Mouse (Mus musculus): Measurements from ENCODE around the gene Tmem181a. TPM values are rescaled to one million over a fixed set of nuclear protein-coding genes. Genes with fewer than 3 reads are reported as not detected.
"Not testable (repeated sequence)": the region's sequence is repeated elsewhere in the genome, so short reads cannot be mapped to it uniquely, and the experiment has no call there.

The Tmem181a gene
- polyA plus RNA-seq (2016; fragmentation: Nextera tagmentation; extraction: Ambion mirVana), result 28.0 and 28.5 TPM in 2 replicates

DNA sequence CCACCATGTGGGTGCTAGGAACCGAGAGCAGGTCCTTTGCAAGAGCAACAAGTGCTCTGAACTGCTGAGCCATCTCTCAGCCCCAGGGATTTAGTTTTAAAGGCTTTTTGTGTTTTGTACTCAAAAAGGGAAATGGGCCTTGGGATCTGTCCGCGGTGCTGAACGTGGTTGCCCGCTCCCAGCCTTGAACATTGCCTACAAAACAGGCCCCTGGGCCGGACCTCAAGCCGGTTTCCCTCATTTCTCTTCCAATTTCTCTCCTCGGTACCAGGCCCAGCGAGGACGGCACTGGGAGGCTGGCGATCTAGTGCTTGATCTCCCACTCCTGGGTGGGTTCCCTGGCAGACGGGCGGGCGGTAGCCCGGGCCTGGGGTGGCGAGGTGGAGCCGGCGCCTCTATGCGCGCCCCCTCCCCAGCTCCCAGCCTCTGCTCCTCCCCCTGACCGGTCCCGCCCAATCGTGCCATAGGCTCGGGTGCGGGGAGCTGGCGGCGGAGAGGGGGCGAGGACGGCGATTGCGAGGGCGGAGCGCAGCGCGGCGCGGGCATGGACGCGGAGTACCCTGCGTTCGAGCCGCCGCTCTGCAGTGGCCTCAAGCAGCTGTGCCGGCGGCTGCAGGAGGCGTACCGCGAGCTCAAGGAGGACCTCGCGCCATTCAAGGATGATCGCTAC is at the start of gene Tmem181a:
TSS of gene Tmem181a (plus strand) at position 461 of the 670 bp plus-strand sequence.
- not testable (repeated sequence) for H3K4me1 ChIP-seq; H3K36me3 ChIP-seq (replicated peaks); H3K27ac ChIP-seq; H3K9ac ChIP-seq; H3K9me3 ChIP-seq; H3K27me3 ChIP-seq
- peak; percentile 69 for ATAC-seq (ENCODE audit: low FRiP score)
- 0% methylated on average over 2 of the region's 51 CpGs for WGBS
- H3K4me3 ChIP-seq (replicated peaks), result peak within 1 kb of the TSS; percentile 27
- peak within 1 kb of the TSS; percentile 47 for H3K4me2 ChIP-seq

DNA sequence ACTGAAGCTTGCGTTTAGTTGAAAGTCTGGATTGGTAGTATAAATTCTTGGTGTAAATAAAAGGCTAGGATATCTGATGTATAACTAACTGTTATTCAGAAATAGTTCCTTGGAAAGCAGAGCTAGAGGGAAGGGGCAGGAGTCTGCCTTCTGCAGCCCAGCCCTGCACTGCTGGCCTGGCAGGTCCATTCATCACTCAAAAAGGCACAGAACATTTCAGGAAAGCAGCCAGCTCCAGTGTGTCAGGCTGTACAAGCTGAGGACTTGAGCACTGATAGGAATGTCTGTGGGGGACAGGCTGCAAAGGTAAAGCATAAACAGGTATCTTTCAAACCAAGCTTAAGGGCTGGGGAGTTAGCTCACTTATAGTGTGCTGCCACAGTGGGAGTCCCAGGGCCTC is 44.9 kb upstream of the Tmem181a start:
- Histone ChIP-seq H3K4me1 (no peaks in the 10 kb centered on the region), H3K4me3 (replicated peaks) (no peak overlapping the region), H3K9me3 (no peaks in the 10 kb centered on the region), H3K27ac (no peak overlapping the region), H3K36me3 (replicated peaks) (peaks cover 74% of the 10 kb centered on the region), H3K27me3 (no peaks in the 10 kb centered on the region), H3K4me2 (no peak overlapping the region), H3K9ac (no peak overlapping the region)
- no peak for ATAC-seq (ENCODE audit: low FRiP score)
- WGBS, result 97% methylated on average over 1 of the region's 1 CpGs

- 95% methylated on average over 4 of the region's 4 CpGs for WGBS
- Histone ChIP-seq H3K27me3 (no peaks in the 10 kb centered on the region), H3K4me3 (replicated peaks) (no peak overlapping the region), H3K27ac (no peak overlapping the region), H3K36me3 (replicated peaks) (peaks cover 55% of the 10 kb centered on the region), H3K9me3 (no peaks in the 10 kb centered on the region), H3K9ac (no peak overlapping the region), H3K4me2 (no peak overlapping the region), H3K4me1 (no peaks in the 10 kb centered on the region)
- ATAC-seq (ENCODE audit: low FRiP score), result no peak
These were observed 41.0 kb upstream of the Tmem181a start for GRCm38 (mm10) chr17:6215640-6216039.

DNA sequence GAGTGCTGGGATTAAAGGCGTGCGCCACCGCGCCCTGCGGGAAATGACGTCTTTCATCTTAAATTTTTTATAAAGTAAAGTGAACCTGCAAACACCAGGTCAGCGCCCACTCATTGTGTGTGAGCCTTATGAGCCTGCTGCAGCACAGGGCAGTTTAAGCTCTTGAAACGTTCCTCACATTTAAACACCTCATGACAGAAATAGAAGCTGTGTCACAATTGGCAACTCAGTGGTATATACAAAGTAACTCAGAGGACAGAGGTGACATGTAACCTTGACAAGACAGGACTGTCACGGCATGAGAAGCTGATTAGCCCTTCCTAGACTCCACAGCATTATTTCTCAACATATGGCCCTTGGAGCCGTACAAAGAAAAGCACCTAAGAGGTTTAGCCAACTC is 40.1 kb upstream of the Tmem181a start:
- H3K36me3 ChIP-seq (replicated peaks), result peaks cover 54% of the 10 kb centered on the region

DNA sequence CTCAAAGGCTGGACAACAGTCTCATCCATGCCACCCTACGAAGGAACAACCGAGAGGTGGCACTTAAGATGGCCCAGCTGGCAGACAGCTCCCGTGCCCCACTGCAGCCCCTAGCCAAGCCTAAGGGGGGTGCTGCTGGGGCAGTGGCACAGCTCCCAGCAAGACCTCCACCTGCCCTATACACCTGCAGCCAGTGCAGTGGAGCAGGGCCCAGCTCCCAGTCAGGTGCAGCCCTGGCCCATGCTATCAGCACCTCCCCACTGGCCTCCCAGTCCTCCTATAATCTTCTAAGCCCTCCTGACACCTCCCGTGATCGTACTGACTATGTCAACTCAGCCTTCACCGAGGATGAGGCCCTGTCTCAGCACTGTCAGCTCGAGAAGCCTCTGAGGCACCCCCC is 24.0 kb upstream of the Tmem181a start:
- H3K27ac ChIP-seq; ATAC-seq (ENCODE audit: low FRiP score); H3K4me3 ChIP-seq (replicated peaks); H3K9ac ChIP-seq; H3K36me3 ChIP-seq (replicated peaks); H3K9me3 ChIP-seq; H3K4me1 ChIP-seq; H3K4me2 ChIP-seq; H3K27me3 ChIP-seq: not testable (repeated sequence)
- WGBS, result no CpG with 5 or more reads among the region's 7 CpGs

More for the DNA sequence above, 40.1 kb upstream of the Tmem181a start:
- ATAC-seq (ENCODE audit: low FRiP score), result no peak
- no peaks in the 10 kb centered on the region for H3K27me3 ChIP-seq
- H3K4me1 ChIP-seq, result no peaks in the 10 kb centered on the region
- no peak overlapping the region for H3K27ac ChIP-seq
- no peaks in the 10 kb centered on the region for H3K9me3 ChIP-seq
- WGBS, result 92% methylated on average over 10 of the region's 10 CpGs
- H3K9ac ChIP-seq, result no peak overlapping the region
- H3K4me2 ChIP-seq, result no peak overlapping the region
- no peak overlapping the region for H3K4me3 ChIP-seq (replicated peaks)

DNA sequence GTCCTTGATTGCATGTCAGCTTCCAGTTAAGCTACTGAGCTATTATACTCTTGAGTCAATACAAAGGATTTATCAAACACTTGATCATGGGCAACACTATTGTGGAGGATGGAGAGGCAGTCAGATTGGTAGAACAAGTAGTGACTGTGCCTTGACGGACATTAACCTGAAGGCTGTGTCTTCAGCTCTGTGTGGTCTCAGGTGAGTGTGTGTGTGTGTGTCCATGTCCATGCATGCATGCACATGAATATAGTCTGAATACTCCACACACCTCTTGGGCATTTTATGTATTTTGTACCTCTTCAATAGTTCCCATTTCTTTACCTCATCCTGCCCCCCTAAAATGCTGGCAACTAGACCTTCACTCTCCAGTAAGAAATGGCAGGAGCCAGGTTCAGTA is 5.4 kb upstream of the Tmem181a start:
- not testable (repeated sequence) for ATAC-seq (ENCODE audit: low FRiP score); H3K36me3 ChIP-seq (replicated peaks); H3K4me2 ChIP-seq; H3K9ac ChIP-seq; H3K4me3 ChIP-seq (replicated peaks); H3K9me3 ChIP-seq; H3K27ac ChIP-seq; H3K27me3 ChIP-seq; H3K4me1 ChIP-seq
- WGBS, result 95% methylated on average over 1 of the region's 1 CpGs

GRCm38 (mm10) chr17:6257070-6257456 is 403 bp downstream of the Tmem181a start:
- Histone ChIP-seq H3K4me3 (replicated peaks) (peak overlapping the region; percentile 27), H3K4me2 (peak overlapping the region; percentile 47)
- H3K9me3 ChIP-seq; H3K9ac ChIP-seq; H3K27ac ChIP-seq; H3K36me3 ChIP-seq (replicated peaks); H3K4me1 ChIP-seq; H3K27me3 ChIP-seq: not testable (repeated sequence)
- peak; percentile 43 for ATAC-seq (ENCODE audit: low FRiP score)
- WGBS, result 0% methylated on average over 16 of the region's 20 CpGs

DNA sequence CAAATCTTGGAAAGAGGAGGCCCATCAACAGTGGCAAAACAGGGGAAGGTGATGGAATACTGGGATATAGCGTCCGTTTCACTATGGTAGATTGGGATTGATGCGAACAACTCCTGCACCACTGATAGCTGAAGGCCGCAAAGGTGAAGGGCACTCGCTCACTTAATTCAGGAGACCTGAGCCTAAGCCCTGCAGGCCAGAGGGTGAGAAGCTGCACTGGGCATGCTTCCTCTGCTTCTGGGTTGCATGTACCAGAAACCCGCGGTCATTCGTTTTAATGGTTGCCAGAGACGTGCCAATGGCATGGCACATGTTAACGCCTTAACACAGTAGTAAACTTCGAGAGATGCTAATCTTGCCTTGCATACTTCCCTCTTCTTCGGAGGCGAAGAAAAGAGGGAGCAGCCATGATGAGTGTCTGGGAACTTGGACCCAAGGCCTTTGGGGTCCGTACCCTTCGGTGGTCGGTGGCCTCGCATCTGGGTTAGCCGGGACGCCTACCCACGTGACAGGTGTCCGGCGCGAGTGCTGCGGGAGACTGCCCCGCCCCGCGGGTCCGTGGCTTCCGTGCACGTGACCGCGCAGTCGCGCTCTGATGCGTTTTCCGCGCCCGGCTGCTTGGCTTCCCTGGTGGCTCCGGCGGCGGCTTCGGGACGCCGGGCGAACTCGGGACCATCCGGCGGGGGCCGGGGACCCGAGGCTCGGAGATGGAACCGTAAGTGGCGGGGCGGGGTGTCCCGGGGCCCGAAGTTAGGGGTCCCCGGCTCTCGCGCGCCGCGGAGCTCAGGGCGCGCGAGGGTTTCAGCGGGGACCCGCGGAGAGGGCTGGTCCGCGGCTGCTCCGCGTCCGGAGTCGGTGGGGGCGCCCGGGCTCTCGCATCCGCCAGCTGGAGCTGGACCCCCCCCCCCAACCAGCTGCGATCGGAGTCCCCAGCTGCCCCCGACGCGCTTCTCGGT is 13.5 kb downstream of the Tmem181a start:
- not testable (repeated sequence) for H3K4me1 ChIP-seq; H3K9me3 ChIP-seq; H3K27me3 ChIP-seq; H3K27ac ChIP-seq; H3K36me3 ChIP-seq (replicated peaks)
- peak; percentile 94 for ATAC-seq (ENCODE audit: low FRiP score)
- peak overlapping the region; percentile 59 for H3K4me2 ChIP-seq
- H3K9ac ChIP-seq, result peak overlapping the region; percentile 61
- 3% methylated on average over 77 of the region's 84 CpGs for WGBS
- peak overlapping the region; percentile 53 for H3K4me3 ChIP-seq (replicated peaks)

GRCm38 (mm10) chr17:6270840-6271239 is 14.2 kb downstream of the Tmem181a start:
- under 1% methylated on average over 25 of the region's 25 CpGs for WGBS
- not testable (repeated sequence) for H3K27ac ChIP-seq; H3K4me1 ChIP-seq; H3K9me3 ChIP-seq; H3K27me3 ChIP-seq; H3K36me3 ChIP-seq (replicated peaks)
- Histone ChIP-seq H3K9ac (peak overlapping the region; percentile 61), H3K4me3 (replicated peaks) (peak overlapping the region; percentile 53), H3K4me2 (peak overlapping the region; percentile 59)
- 0 out of 2 replicates have a peak, but pooled peaks have one; percentile 2 for ATAC-seq (ENCODE audit: low FRiP score)

DNA sequence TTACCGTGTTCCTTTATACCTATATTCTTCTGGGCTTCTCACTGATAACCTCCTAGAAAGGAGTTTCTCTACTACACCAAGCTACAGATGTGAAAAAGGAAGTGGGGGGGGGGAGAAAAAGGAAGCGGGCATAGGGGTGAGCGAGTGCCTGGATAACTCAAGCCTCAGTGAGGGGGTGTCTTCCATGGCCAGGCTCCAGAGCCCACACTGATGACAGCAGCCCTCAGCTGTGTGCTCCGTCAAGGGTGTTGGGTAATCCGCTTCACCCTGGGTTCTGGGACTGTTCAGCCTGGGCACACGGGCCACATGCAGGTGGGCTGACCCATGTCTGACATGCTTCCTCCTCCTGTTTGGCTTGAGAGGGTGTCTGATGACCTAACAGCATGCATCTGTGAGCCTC is 15.3 kb downstream of the Tmem181a start:
- not testable (repeated sequence) for H3K27me3 ChIP-seq; H3K36me3 ChIP-seq (replicated peaks); H3K4me3 ChIP-seq (replicated peaks); ATAC-seq (ENCODE audit: low FRiP score); H3K27ac ChIP-seq; H3K9me3 ChIP-seq; H3K9ac ChIP-seq; H3K4me1 ChIP-seq; H3K4me2 ChIP-seq
- 91% methylated on average over 6 of the region's 6 CpGs for WGBS

DNA sequence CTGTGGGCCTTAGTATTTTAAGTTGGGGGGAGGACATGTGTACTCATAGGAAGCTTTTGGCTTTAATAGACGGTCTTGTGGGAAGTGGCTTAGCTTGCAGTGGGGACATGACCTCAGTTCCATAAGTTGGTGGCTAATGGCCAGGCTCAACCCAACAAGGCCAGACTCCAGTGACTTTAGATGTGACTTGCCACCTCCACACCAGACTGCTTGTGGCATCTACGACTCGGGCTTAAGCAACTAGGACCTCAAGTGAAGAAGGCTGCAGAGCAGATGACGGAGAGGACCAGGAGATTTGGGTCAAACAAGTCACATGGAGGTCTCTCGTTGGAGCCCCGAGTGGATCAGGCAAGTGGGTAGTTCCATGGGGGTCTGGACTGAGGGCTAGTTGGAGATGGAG is 18.0 kb downstream of the Tmem181a start:
- not testable (repeated sequence) for H3K4me1 ChIP-seq; H3K9me3 ChIP-seq; H3K36me3 ChIP-seq (replicated peaks); H3K4me2 ChIP-seq; H3K9ac ChIP-seq; H3K27ac ChIP-seq; H3K4me3 ChIP-seq (replicated peaks); ATAC-seq (ENCODE audit: low FRiP score); H3K27me3 ChIP-seq
- WGBS, result 92% methylated on average over 5 of the region's 6 CpGs

DNA sequence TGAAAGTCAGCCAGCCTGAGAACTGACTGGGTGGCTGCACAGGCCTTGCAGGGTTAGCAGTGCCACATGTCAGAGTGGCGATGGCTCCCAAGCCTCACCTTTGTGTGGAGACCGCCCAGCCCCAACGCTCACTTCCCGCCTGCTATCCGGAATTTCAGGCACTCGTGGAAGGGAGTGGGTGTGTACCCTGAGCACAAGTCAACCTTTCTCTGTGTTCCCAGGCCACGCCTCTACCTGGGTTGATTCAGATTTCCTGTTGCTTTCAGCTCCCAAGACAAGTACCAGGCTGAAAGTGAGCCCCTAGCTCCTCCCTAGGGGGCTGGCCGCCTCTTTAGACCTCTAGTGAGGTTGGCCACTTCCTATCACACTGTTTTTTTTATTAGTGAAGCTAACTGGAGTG is 22.5 kb downstream of the Tmem181a start:
- H3K27ac ChIP-seq; H3K9me3 ChIP-seq; H3K36me3 ChIP-seq (replicated peaks); H3K27me3 ChIP-seq; H3K4me1 ChIP-seq; ATAC-seq (ENCODE audit: low FRiP score); H3K9ac ChIP-seq; H3K4me2 ChIP-seq; H3K4me3 ChIP-seq (replicated peaks): not testable (repeated sequence)
- 70% methylated on average over 8 of the region's 8 CpGs for WGBS

DNA sequence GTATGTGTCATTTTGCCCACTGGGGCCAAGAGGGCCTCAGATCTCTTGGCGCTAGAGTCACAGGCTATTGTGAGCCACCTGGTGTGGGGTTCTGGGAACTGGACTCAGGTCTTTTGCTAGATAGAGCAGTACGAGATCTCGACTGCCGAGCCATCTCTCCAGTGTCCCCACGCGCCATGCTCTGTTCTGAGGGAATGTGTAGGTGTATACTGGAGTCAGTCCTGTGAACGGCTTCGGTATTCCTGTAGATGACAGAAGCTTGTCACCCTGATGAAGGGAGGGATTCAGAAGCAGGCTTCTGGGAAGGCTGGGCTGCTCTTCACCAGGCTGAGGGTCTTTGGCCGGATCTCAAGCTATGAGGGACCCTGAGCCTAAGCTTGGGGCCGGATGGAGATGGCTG is 23.1 kb downstream of the Tmem181a start:
- not testable (repeated sequence) for H3K27me3 ChIP-seq; H3K4me1 ChIP-seq; ATAC-seq (ENCODE audit: low FRiP score); H3K36me3 ChIP-seq (replicated peaks); H3K9ac ChIP-seq; H3K4me2 ChIP-seq; H3K9me3 ChIP-seq; H3K27ac ChIP-seq; H3K4me3 ChIP-seq (replicated peaks)
- WGBS, result 95% methylated on average over 10 of the region's 10 CpGs
